Mouse (Mus musculus): ENCODE data around the gene Pnisr. TPM values are rescaled to one million over a fixed set of nuclear protein-coding genes. Genes with fewer than 3 reads are reported as not detected.
A peak's percentile ranks its signal among the peaks of the same experiment; 100 is the strongest.

Pnisr gene
- total RNA-seq (2021), result 10 to 100 TPM; 38.7 to 56.3 TPM
- long read RNA-seq, experiment 1, full-length matches to known transcripts, result 13 of 24 reads
- long read RNA-seq, experiment 1, partial matches to known transcripts, result 7 of 24 reads
- long read RNA-seq, experiment 1, other reads (novel, unspliced or antisense), result 4 of 24 reads
- long read RNA-seq, experiment 2, full-length matches to known transcripts, result 10 of 31 reads
- long read RNA-seq, experiment 2, partial matches to known transcripts, result 11 of 31 reads
- long read RNA-seq, experiment 2, other reads (novel, unspliced or antisense), result 10 of 31 reads

- intact Hi-C loops (cut with DNase I), result loop anchor here (1.0 to 2.0 kb wide), 2 partner anchors 104 to 143 kb away; no protein-coding TSS in a partner anchor
- peak; percentile 93 to 95 for DNase-seq
Measured at GRCm38 (mm10) chr4:21847481-21848286, at the start of gene Pnisr. Pnisr (plus strand) TSS chr4:21847583.

GRCm38 (mm10) chr4:21801013-21801412 lies 46.4 kb upstream of the Pnisr start:
- intact Hi-C loops (cut with DNase I), result no loop called here
- DNase-seq, result no peak

- DNase-seq, result no peak
- intact Hi-C loops (cut with DNase I), result no loop called here
Measured at GRCm38 (mm10) chr4:21801620-21802019, 45.8 kb upstream of the Pnisr start.

- no peak for DNase-seq
- intact Hi-C loops (cut with DNase I), result no loop called here
Measured at GRCm38 (mm10) chr4:21807204-21807603, 40.2 kb upstream of the Pnisr start.

GRCm38 (mm10) chr4:21810608-21811007 lies 36.8 kb upstream of the Pnisr start:
- no peak for DNase-seq
- intact Hi-C loops (cut with DNase I), result loop anchor here (5.0 kb wide), 1 partner anchor 83 kb away; the partner anchor contains the start of gene Ccnc

GRCm38 (mm10) chr4:21812635-21813034 lies 34.7 kb upstream of the Pnisr start:
- intact Hi-C loops (cut with DNase I), result loop anchor here (2.0 to 5.0 kb wide), 2 partner anchors 85 to 276 kb away; partner anchors contain the start of gene Ccnc

GRCm38 (mm10) chr4:21814029-21814428 lies 33.4 kb upstream of the Pnisr start:
- intact Hi-C loops (cut with DNase I), result loop anchor here (5.0 kb wide), 1 partner anchor 87 kb away; the partner anchor contains the start of gene Ccnc
- DNase-seq, result peak; percentile 17 to 43

More at GRCm38 (mm10) chr4:21812635-21813034, 34.7 kb upstream of the Pnisr start:
- DNase-seq, result no peak

DNA sequence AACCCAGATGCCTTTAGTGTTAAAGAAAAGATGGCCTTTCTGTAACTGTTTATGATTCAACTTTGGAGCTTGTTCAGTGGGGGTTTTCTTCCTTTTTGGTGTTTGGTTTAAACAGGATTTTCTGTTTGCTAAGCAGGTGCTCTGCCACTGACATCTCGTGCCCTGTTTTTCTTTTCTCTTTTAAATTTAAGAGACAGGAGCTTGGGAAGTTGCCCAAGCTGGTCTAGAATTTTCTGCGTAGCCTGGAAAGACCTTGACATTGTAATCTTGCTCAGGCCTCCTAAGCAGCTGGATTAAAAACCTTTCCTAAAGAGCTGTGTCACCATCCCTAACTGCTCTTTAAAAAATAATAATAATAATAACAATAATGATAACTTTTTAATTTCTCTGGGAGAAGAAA lies 20.8 kb upstream of the Pnisr start:
- intact Hi-C loops (cut with DNase I), result no loop called here

GRCm38 (mm10) chr4:21832844-21833243 lies 14.5 kb upstream of the Pnisr start:
- intact Hi-C loops (cut with DNase I), result no loop called here
- no peak for DNase-seq

More for the DNA sequence above, 20.8 kb upstream of the Pnisr start:
- DNase-seq, result no peak

DNA sequence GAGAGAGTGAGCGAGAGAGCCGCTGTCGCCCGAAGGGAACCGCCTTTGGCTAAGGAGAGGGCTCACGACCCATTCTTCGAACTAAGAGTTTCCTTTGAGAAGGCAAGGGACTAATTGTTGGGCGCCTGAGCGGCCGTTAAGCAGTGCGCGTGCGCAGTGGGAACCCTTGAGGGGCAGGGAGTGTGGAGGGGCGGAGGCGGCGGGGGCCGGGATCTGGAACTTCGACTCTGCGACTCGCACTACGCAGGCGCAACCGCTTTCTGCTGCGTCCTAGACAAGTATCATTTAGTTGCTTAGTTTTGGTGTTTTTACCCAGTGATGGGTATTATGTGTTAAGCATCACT lies 876 bp downstream of the Pnisr start:
- DNase-seq, result peak; percentile 91 to 92
- intact Hi-C loops (cut with DNase I), result no loop called here

DNA sequence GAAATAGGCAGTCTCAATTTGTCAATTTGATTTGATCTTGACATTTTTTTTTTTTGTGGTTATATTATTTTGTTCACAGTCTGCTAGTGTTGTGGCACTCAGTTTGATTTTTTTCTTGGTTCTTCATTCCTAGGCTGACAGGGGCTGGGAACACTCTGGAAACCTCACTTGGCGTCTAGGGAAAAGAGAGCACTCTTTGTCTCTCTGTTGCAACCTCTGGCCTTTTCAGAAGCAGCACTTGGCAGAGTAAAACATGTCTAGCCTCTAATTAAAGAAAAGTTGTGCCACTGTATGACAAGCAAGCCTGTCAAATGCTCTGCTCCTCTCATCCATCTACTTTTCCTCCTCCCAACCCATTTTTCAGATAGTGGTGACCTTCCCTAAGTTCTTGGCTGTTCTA lies 10.1 kb downstream of the Pnisr start:
- intact Hi-C loops (cut with DNase I), result no loop called here
- DNase-seq, result no peak

DNA sequence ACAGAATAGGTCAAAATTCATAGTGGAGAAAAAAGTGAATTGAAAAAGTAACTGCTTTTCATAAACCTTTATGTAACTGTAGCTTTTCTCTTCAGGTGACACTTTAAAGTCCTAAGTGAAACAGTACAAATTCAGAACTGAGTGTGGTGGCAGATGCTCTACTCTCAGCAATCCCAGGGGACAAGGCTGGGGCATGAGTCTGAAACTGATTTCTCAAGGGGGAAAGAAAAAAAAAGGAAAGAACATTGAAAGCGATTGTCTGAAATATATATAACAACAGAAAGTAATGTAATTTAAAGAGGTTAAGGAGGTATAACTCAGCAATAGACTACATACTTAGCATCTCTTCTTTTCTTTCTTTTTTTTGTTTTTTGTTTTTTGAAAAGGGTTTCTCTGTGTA lies 17.8 kb downstream of the Pnisr start:
- no peak for DNase-seq
- intact Hi-C loops (cut with DNase I), result no loop called here

DNA sequence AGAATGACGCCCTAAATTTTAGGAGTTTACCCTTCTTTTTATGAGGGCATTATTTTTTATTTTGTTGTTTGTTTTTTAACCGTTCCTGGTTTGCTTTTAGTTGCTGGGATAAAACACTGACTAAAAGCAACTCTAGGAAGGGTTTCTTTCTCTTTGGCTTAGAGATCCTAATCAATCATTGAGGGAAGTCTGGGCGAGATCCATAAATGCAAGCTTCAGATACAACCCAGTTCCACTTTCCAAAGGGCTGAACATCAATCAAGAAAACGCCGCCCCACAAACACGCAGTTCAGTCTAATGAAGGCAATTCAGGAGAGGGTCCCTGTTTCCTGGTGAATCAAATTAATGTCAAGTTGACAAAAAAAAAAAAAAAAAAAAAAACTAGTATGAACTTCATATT lies 31.4 kb downstream of the Pnisr start:
- intact Hi-C loops (cut with DNase I), result no loop called here
- no peak for DNase-seq

- intact Hi-C loops (cut with DNase I), result loop anchor here (5.0 kb wide), 1 partner anchor 53 kb away; the partner anchor contains the start of gene Faxc
- DNase-seq, result peak; percentile 79 to 84
Measured at GRCm38 (mm10) chr4:21879565-21880220, 32.3 kb downstream of the Pnisr start, which contains the start of gene Coq3. Coq3 (plus strand) TSS chr4:21879673.

GRCm38 (mm10) chr4:21882806-21883205 lies 35.4 kb downstream of the Pnisr start:
- DNase-seq, result no peak
- intact Hi-C loops (cut with DNase I), result loop anchor here (5.0 kb wide), 1 partner anchor 49 kb away; the partner anchor contains the start of gene Faxc

- DNase-seq, result no peak
- intact Hi-C loops (cut with DNase I), result no loop called here
Measured at GRCm38 (mm10) chr4:21885831-21886230, 38.4 kb downstream of the Pnisr start.

Other genes with a start within 250 kb of the Pnisr start
- gene Prdm13, start 161.6 kb upstream of the Pnisr start, total RNA-seq (2021), result not detected
- 10 to 100 TPM; 13.7 to 17.2 TPM for gene Ccnc, start 119.9 kb upstream of the Pnisr start, total RNA-seq (2021)
- gene Usp45, start 80.4 kb upstream of the Pnisr start, total RNA-seq (2021), result 10 to 100 TPM; 12.6 to 17.1 TPM
- 10 to 100 TPM; 12.5 TPM for gene Tstd3, start 80.4 kb upstream of the Pnisr start, total RNA-seq (2021)
- gene Coq3, start 32.1 kb downstream of the Pnisr start, total RNA-seq (2021), result 10 to 100 TPM; 32.4 to 34.2 TPM
- 1 to 10 TPM in 1 of 2 experiments, under 1 TPM in 1; 0.79 to 1.0 TPM for gene Faxc, start 83.7 kb downstream of the Pnisr start, total RNA-seq (2021)